Mouse (Mus musculus) midbrain, embryonic 14.5 days (tissue): ENCODE measurements around the gene P3h4. TPM values are rescaled to one million over a fixed set of nuclear protein-coding genes. Genes with fewer than 3 reads are reported as not detected.
A peak's percentile ranks its signal among the peaks of the same experiment; 100 is the strongest.

Source experiments
- ATAC-seq: fragments of 200-750 bp; cut with Nextera tagmentation; 2 replicates; pipeline ENCODE4 v1.8.0; 2017; ENCODE audit warnings: moderate number of reproducible peaks, moderate library complexity; ENCODE audit not compliant: low FRiP score, low TSS enrichment
- DNase-seq: peaks from one replicate; pipeline ENCODE4 v3.0.0-alpha.2; 2015
- H3K27ac ChIP-seq: fragments of 300-500 bp; sonication (generic); replicated peaks from 2 replicates; pipeline ENCODE4 v1.5.1; 2014; ENCODE audit warnings: mild to moderate bottlenecking, low read depth, low read length, moderate library complexity
- H3K27me3 ChIP-seq: fragments of 300-500 bp; sonication (generic); 2 replicates; pipeline ENCODE4 v1.6.1; 2014; ENCODE audit warnings: low read length, control low read depth, mixed read lengths; ENCODE audit not compliant: control insufficient read depth, insufficient read depth
- H3K36me3 ChIP-seq: fragments of 300-500 bp; sonication (generic); 2 replicates; pipeline ENCODE4 v1.6.1; 2014; ENCODE audit warnings: low read length, control low read depth; ENCODE audit not compliant: control insufficient read depth, insufficient read depth
- H3K4me1 ChIP-seq: fragments of 300-500 bp; sonication (generic); 2 replicates; pipeline ENCODE4 v1.6.1; 2014; ENCODE audit warnings: mild to moderate bottlenecking, antibody characterized with exemption, low read length, control low read depth; ENCODE audit not compliant: control insufficient read depth, insufficient read depth
- H3K4me2 ChIP-seq: fragments of 300-500 bp; sonication (generic); 2 replicates; pipeline ENCODE4 v1.6.1; 2014; ENCODE audit warnings: mild to moderate bottlenecking, low read length, moderate library complexity
- H3K4me3 ChIP-seq: fragments of 300-500 bp; sonication (generic); replicated peaks from 2 replicates; pipeline ENCODE4 v1.5.1; 2014; ENCODE audit warnings: low read depth, low read length
- H3K9ac ChIP-seq: fragments of 300-500 bp; sonication (generic); replicated peaks from 2 replicates; pipeline ENCODE4 v1.6.1; 2014; ENCODE audit warnings: mild to moderate bottlenecking, low read length, moderate library complexity
- H3K9me3 ChIP-seq: fragments of 300-500 bp; sonication (generic); 2 replicates; pipeline ENCODE4 v1.6.1; 2016; ENCODE audit warnings: low read length, control low read depth, mixed read lengths; ENCODE audit not compliant: control insufficient read depth
- WGBS: fragments of 180-500 bp; shearing (Covaris S2); extraction: QIAGEN DNeasy Blood & Tissue Kit; methylation state at CpG from one replicate; pipeline ENCODE4 v1.1.7; 2014; 5-methylcytosine and 5-hydroxymethylcytosine counted together
- polyA plus RNA-seq: library from polyadenylated mRNA; unstranded; fragments of >200 nt; fragmentation: Nextera tagmentation; extraction: Ambion mirVana; gene quantifications from 2 replicates; pipeline ENCODE4 v1.2.1, GENCODE M21; 2014

P3h4 gene
- polyA plus RNA-seq, 1 experiment from 2014 or later, result 16.4 TPM

GRCm38 (mm10) chr11:100414914-100415822 lies 532 bp upstream of the P3h4 start, which contains the start of gene Fkbp10:
Gene Fkbp10, plus strand, starts transcription at chr11:100415697.
- DNase-seq (peak; percentile 51), ATAC-seq (peak; percentile 33)
- peak within 1 kb of the TSS; percentile 67 for H3K27ac ChIP-seq
- peaks cover 10% of the 10 kb centered on the region for H3K4me1 ChIP-seq
- peak within 1 kb of the TSS; percentile 68 for H3K9ac ChIP-seq
- H3K27me3 ChIP-seq, result peaks cover 19% of the 10 kb centered on the region
- H3K36me3 ChIP-seq, result no peaks in the 10 kb centered on the region
- H3K4me3 ChIP-seq, result peak within 1 kb of the TSS; percentile 60
- under 1% methylated on average over 31 of the region's 31 CpGs for WGBS
- H3K4me2 ChIP-seq, result peak within 1 kb of the TSS; percentile 62
- H3K9me3 ChIP-seq, result no peaks in the 10 kb centered on the region

- Histone ChIP-seq H3K27me3 (peaks cover 19% of the 10 kb centered on the region), H3K4me3 (peak overlapping the region; percentile 60), H3K9ac (peak overlapping the region; percentile 68; the same call in 1 of the 2 replicates), H3K9me3 (no peaks in the 10 kb centered on the region), H3K4me1 (peaks cover 10% of the 10 kb centered on the region), H3K27ac (no peak overlapping the region), H3K4me2 (peak overlapping the region; percentile 62), H3K36me3 (0 out of 2 replicates have a peak, but pooled peaks cover 5% of the 10 kb centered on the region)
- no peak for DNase-seq
- WGBS, result 79% methylated on average over 11 of the region's 11 CpGs
- 0 out of 2 replicates have a peak, but pooled peaks have one; percentile 11 for ATAC-seq
Measured at GRCm38 (mm10) chr11:100413541-100413940, 1.1 kb downstream of the P3h4 start.

- Histone ChIP-seq H3K4me3 (no peak overlapping the region), H3K27me3 (peaks cover 19% of the 10 kb centered on the region), H3K9me3 (no peaks in the 10 kb centered on the region), H3K4me1 (peaks cover 10% of the 10 kb centered on the region), H3K4me2 (no peak overlapping the region), H3K27ac (no peak overlapping the region), H3K9ac (no peak overlapping the region), H3K36me3 (0 out of 2 replicates have a peak, but pooled peaks cover 8% of the 10 kb centered on the region)
- no peak for DNase-seq
- ATAC-seq, result no peak
- WGBS, result 86% methylated on average over 11 of the region's 11 CpGs
Measured at GRCm38 (mm10) chr11:100411736-100412135, 2.9 kb downstream of the P3h4 start.

- Histone ChIP-seq H3K4me2 (no peak overlapping the region), H3K27ac (no peak overlapping the region), H3K9me3 (no peaks in the 10 kb centered on the region), H3K9ac (no peak overlapping the region), H3K36me3 (0 out of 2 replicates have a peak, but pooled peaks cover 8% of the 10 kb centered on the region), H3K4me1 (peaks cover 10% of the 10 kb centered on the region), H3K4me3 (no peak overlapping the region), H3K27me3 (peaks cover 3% of the 10 kb centered on the region; the same call in 1 of the 2 replicates)
- WGBS, result 75% methylated on average over 3 of the region's 3 CpGs
- DNase-seq, result no peak
- no peak for ATAC-seq
Measured at GRCm38 (mm10) chr11:100409686-100410085, 5.0 kb downstream of the P3h4 start.

GRCm38 (mm10) chr11:100408835-100409462 lies 5.7 kb downstream of the P3h4 start:
- WGBS, result 94% methylated on average over 12 of the region's 12 CpGs
- H3K9ac ChIP-seq, result no peak overlapping the region
- H3K36me3 ChIP-seq, result 0 out of 2 replicates have a peak, but pooled peaks cover 8% of the 10 kb centered on the region
- H3K27ac ChIP-seq, result no peak overlapping the region
- ATAC-seq (no peak), DNase-seq (no peak)
- peaks cover 3% of the 10 kb centered on the region; the same call in 1 of the 2 replicates for H3K27me3 ChIP-seq
- no peaks in the 10 kb centered on the region for H3K9me3 ChIP-seq
- peaks cover 9% of the 10 kb centered on the region for H3K4me1 ChIP-seq
- no peak overlapping the region for H3K4me2 ChIP-seq
- no peak overlapping the region for H3K4me3 ChIP-seq

GRCm38 (mm10) chr11:100408076-100408834 lies 6.4 kb downstream of the P3h4 start:
- ATAC-seq (no peak), DNase-seq (peak; percentile 77)
- no peaks in the 10 kb centered on the region for H3K9me3 ChIP-seq

GRCm38 (mm10) chr11:100406995-100407705 lies 7.5 kb downstream of the P3h4 start:
- ATAC-seq, result no peak
- H3K4me3 ChIP-seq, result no peak overlapping the region
- H3K36me3 ChIP-seq, result 0 out of 2 replicates have a peak, but pooled peaks cover 8% of the 10 kb centered on the region
- H3K27ac ChIP-seq, result no peak overlapping the region
- no peaks in the 10 kb centered on the region for H3K27me3 ChIP-seq
- H3K4me1 ChIP-seq, result 0 out of 2 replicates have a peak, but pooled peaks cover 7% of the 10 kb centered on the region
- 92% methylated on average over 5 of the region's 5 CpGs for WGBS
- no peak overlapping the region for H3K4me2 ChIP-seq
- H3K9me3 ChIP-seq, result no peaks in the 10 kb centered on the region
- no peak overlapping the region for H3K9ac ChIP-seq
- no peak for DNase-seq

More at GRCm38 (mm10) chr11:100408076-100408834, 6.4 kb downstream of the P3h4 start:
- Histone ChIP-seq H3K4me2 (no peak overlapping the region), H3K9ac (no peak overlapping the region), H3K36me3 (0 out of 2 replicates have a peak, but pooled peaks cover 8% of the 10 kb centered on the region), H3K4me3 (no peak overlapping the region), H3K27ac (no peak overlapping the region), H3K27me3 (peaks cover under 1% of the 10 kb centered on the region; the same call in 1 of the 2 replicates), H3K4me1 (peaks cover 9% of the 10 kb centered on the region)
- WGBS, result 48% methylated on average over 10 of the region's 10 CpGs
